ENCODE assay signal across 8 mouse cellular contexts in the genomic region with DNA sequence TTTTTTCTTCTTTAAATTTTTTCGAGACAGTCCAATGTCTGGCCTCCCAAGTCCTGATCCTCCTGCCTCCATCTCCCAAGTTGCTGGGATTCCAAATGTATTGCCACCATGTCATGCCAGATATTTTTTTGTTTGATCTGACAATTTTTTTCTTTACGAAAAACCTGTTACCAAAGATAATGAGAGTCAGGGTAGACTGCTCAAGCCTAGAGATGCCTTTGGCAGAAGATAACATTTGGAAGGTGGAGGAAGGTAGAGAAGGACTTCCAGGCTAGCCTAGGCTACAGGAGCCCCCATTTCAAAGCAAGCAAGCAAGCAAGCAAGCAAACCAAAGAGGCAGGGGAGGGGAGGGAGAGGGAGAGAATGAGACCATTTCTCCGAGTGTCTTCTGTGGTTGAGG. TPM values are rescaled to one million over a fixed set of nuclear protein-coding genes. Genes with fewer than 3 reads are reported as not detected.
A peak's percentile ranks its signal among the peaks of the same experiment; 100 is the strongest.
DNase-seq lines count a peak whose midpoint lies in the region; ATAC-seq and TF ChIP-seq lines count a peak whose summit lies in the region.

No protein-coding gene starts in this region.

- ATAC-seq in embryonic facial prominence, embryonic 11.5 days (replicated peaks; ENCODE audit: insufficient number of reproducible peaks, low FRiP score, low TSS enrichment, low read depth) = no peak
- no peak for ATAC-seq in neural tube, embryonic 15.5 days (ENCODE audit: low FRiP score)

- 27% methylated on average over 3 of the region's 3 CpGs for WGBS in lung, adult 2 months
- 40% methylated on average over 3 of the region's 3 CpGs for WGBS in embryonic facial prominence, embryonic 11.5 days
- 55% methylated on average over 3 of the region's 3 CpGs for WGBS in limb, embryonic 10.5 days
- WGBS in neural tube, embryonic 15.5 days = 48% methylated on average over 3 of the region's 3 CpGs

- H3K4me3 ChIP-seq in lung, adult 2 months (replicated peaks; ENCODE audit: extremely low read depth, low read depth, low read length) = peak overlapping the region; percentile 99
- H3K4me3 ChIP-seq in embryonic facial prominence, embryonic 11.5 days (ENCODE audit: low read depth, low read length) = peak overlapping the region; percentile 74
- peak overlapping the region; percentile 81 for H3K4me3 ChIP-seq in limb, embryonic 10.5 days
- H3K4me3 ChIP-seq in neural tube, embryonic 15.5 days (replicated peaks) = peak overlapping the region; percentile 69

- peak overlapping the region; percentile 92 for H3K9ac ChIP-seq in embryonic facial prominence, embryonic 11.5 days (replicated peaks; ENCODE audit: low read length)
- H3K9ac ChIP-seq in neural tube, embryonic 15.5 days (replicated peaks) = peak overlapping the region; percentile 83

- TF ChIP-seq CTCF in lung, adult 2 months (IDR thresholded peaks at IDR 0.05; ENCODE audit: insufficient read depth, low read length) = no peak

- H3K4me1 ChIP-seq in lung, adult 2 months (ENCODE audit: control insufficient read depth, insufficient read depth, low read length) = peaks cover 7% of the 10 kb centered on the region
- peaks cover 2% of the 10 kb centered on the region; the same call in 1 of the 2 replicates for H3K4me1 ChIP-seq in embryonic facial prominence, embryonic 11.5 days (ENCODE audit: control insufficient read depth, insufficient read depth, low read length)
- H3K4me1 ChIP-seq in limb, embryonic 10.5 days = peaks cover 26% of the 10 kb centered on the region
- H3K4me1 ChIP-seq in neural tube, embryonic 15.5 days = peaks cover 36% of the 10 kb centered on the region

- no peak overlapping the region for H3K27ac ChIP-seq in embryonic facial prominence, embryonic 11.5 days (replicated peaks; ENCODE audit: low read depth, low read length)
- H3K27ac ChIP-seq in limb, embryonic 10.5 days = 0 out of 2 replicates have a peak overlapping the region, but pooled peaks have one; percentile 92
- peak overlapping the region; percentile 89 for H3K27ac ChIP-seq in neural tube, embryonic 15.5 days (replicated peaks)

- no peak for TF ChIP-seq POLR2A in lung, adult 2 months (IDR thresholded peaks at IDR 0.05; ENCODE audit: borderline replicate concordance, extremely low read depth, low read depth, low read length)

- no peak for DNase-seq in lung, adult 2 months
- DNase-seq in lung, postnatal 36 days = no peak
- DNase-seq in embryonic facial prominence, embryonic 11.5 days (ENCODE audit: low spot score) = no peak
- DNase-seq in limb, embryonic 10.5 days (ENCODE audit: low spot score) = no peak
- DNase-seq in adrenal gland, postnatal 36 days = no peak
- no peak for DNase-seq in right cerebral cortex, postnatal 14 days
- DNase-seq in T-cell, adult 2 months (ENCODE audit: low spot score) = no peak

- peak overlapping the region; percentile 43 for H3K4me2 ChIP-seq in embryonic facial prominence, embryonic 11.5 days (ENCODE audit: low read depth, low read length)
- peak overlapping the region; percentile 70 for H3K4me2 ChIP-seq in neural tube, embryonic 15.5 days

- H3K9me3 ChIP-seq in embryonic facial prominence, embryonic 11.5 days (replicated peaks; ENCODE audit: control insufficient read depth, low read length) = no peaks in the 10 kb centered on the region
- no peaks in the 10 kb centered on the region for H3K9me3 ChIP-seq in limb, embryonic 10.5 days (replicated peaks)
- no peaks in the 10 kb centered on the region for H3K9me3 ChIP-seq in neural tube, embryonic 15.5 days (replicated peaks)

- no peaks in the 10 kb centered on the region for H3K36me3 ChIP-seq in embryonic facial prominence, embryonic 11.5 days (replicated peaks; ENCODE audit: control insufficient read depth, insufficient read depth, low read depth, low read length)
- peaks cover 8% of the 10 kb centered on the region; the same call in 1 of the 2 replicates for H3K36me3 ChIP-seq in limb, embryonic 10.5 days
- no peaks in the 10 kb centered on the region for H3K36me3 ChIP-seq in neural tube, embryonic 15.5 days

- no peaks in the 10 kb centered on the region for H3K27me3 ChIP-seq in embryonic facial prominence, embryonic 11.5 days (ENCODE audit: control insufficient read depth, insufficient read depth, low read length)
- H3K27me3 ChIP-seq in limb, embryonic 10.5 days (ENCODE audit: low read depth, poor library complexity, severe bottlenecking) = no peaks in the 10 kb centered on the region
- H3K27me3 ChIP-seq in neural tube, embryonic 15.5 days (replicated peaks) = no peaks in the 10 kb centered on the region

RNA-seq across cellular contexts. Expression of a gene that starts 0.9 kb away (rescaled TPM):
- 16.3 and 26.6 TPM in 2 replicates for polyA plus RNA-seq in lung, adult 2 months (2012; rRNA removed)
- polyA plus RNA-seq in embryonic facial prominence, embryonic 11.5 days (2014; fragmentation: Nextera tagmentation; extraction: Ambion mirVana) = 66.0 and 66.8 TPM in 2 replicates
- polyA plus RNA-seq in limb, embryonic 10.5 days (2016; fragmentation: Nextera tagmentation; extraction: Ambion mirVana) = 46.4 and 52.0 TPM in 2 replicates
- 80.9 and 88.5 TPM in 2 replicates for polyA plus RNA-seq in neural tube, embryonic 15.5 days (2015; fragmentation: Nextera tagmentation; extraction: Ambion mirVana)
- 10 to 100 TPM; 84.3 to 95.8 TPM for total RNA-seq in adrenal gland, postnatal 36 days (2021)

RNA-seq across cellular contexts. Expression of a gene that starts 7.0 kb away (rescaled TPM):
- 9.5 and 11.6 TPM in 2 replicates for polyA plus RNA-seq in lung, adult 2 months (2012; rRNA removed)
- 18.8 and 21.1 TPM in 2 replicates for polyA plus RNA-seq in embryonic facial prominence, embryonic 11.5 days (2014; fragmentation: Nextera tagmentation; extraction: Ambion mirVana)
- 16.8 and 21.5 TPM in 2 replicates for polyA plus RNA-seq in limb, embryonic 10.5 days (2016; fragmentation: Nextera tagmentation; extraction: Ambion mirVana)
- 16.8 and 17.3 TPM in 2 replicates for polyA plus RNA-seq in neural tube, embryonic 15.5 days (2015; fragmentation: Nextera tagmentation; extraction: Ambion mirVana)
- total RNA-seq in adrenal gland, postnatal 36 days (2021) = 10 to 100 TPM in 1 of 2 experiments, 1 to 10 TPM in 1; 9.7 to 12.1 TPM

RNA-seq across cellular contexts. Expression of a gene that starts 48.0 kb away (rescaled TPM):
- polyA plus RNA-seq in lung, adult 2 months (2012; rRNA removed) = 13.9 and 19.7 TPM in 2 replicates
- 62.8 and 70.9 TPM in 2 replicates for polyA plus RNA-seq in embryonic facial prominence, embryonic 11.5 days (2014; fragmentation: Nextera tagmentation; extraction: Ambion mirVana)
- polyA plus RNA-seq in limb, embryonic 10.5 days (2016; fragmentation: Nextera tagmentation; extraction: Ambion mirVana) = 57.8 and 60.1 TPM in 2 replicates
- polyA plus RNA-seq in neural tube, embryonic 15.5 days (2015; fragmentation: Nextera tagmentation; extraction: Ambion mirVana) = 23.4 and 27.5 TPM in 2 replicates
- 10 to 100 TPM; 32.7 to 37.6 TPM for total RNA-seq in adrenal gland, postnatal 36 days (2021)
